Mouse (Mus musculus) forebrain, postnatal 0 days (tissue): ENCODE results near the gene Ppp1r14a. TPM values are rescaled to one million over a fixed set of nuclear protein-coding genes. Genes with fewer than 3 reads are reported as not detected.

Source experiments
- ATAC-seq: fragments of 200-750 bp; cut with Nextera tagmentation; 2 replicates; pipeline ENCODE4 v1.8.0; 2017; ENCODE audit warnings: mild to moderate bottlenecking, moderate library complexity
- DNase-seq: peaks from one replicate; pipeline ENCODE4 v3.0.0-alpha.2; 2015
- H3K27ac ChIP-seq: fragments of 300-500 bp; sonication (generic); 2 replicates; pipeline ENCODE4 v1.5.1; 2014; ENCODE audit warnings: low read depth, mild to moderate bottlenecking, antibody characterized with exemption, low read length, moderate library complexity, mixed read lengths
- H3K27me3 ChIP-seq: fragments of 300-500 bp; sonication (generic); 2 replicates; pipeline ENCODE4 v1.6.1; 2014; ENCODE audit warnings: mild to moderate bottlenecking, low read length, mixed read lengths; ENCODE audit not compliant: insufficient read depth
- H3K36me3 ChIP-seq: fragments of 300-500 bp; sonication (generic); 2 replicates; pipeline ENCODE4 v1.6.1; 2014; ENCODE audit warnings: mild to moderate bottlenecking, moderate library complexity; ENCODE audit not compliant: insufficient read depth
- H3K4me1 ChIP-seq: fragments of 300-500 bp; sonication (generic); 2 replicates; pipeline ENCODE4 v1.6.1; 2014; ENCODE audit warnings: antibody characterized with exemption; ENCODE audit not compliant: insufficient read depth
- H3K4me2 ChIP-seq: fragments of 300-500 bp; sonication (generic); 2 replicates; pipeline ENCODE4 v1.6.1; 2014; ENCODE audit warnings: low read depth, mild to moderate bottlenecking, moderate library complexity
- H3K4me3 ChIP-seq: fragments of 300-500 bp; sonication (generic); 2 replicates; pipeline ENCODE4 v1.5.1; 2014; ENCODE audit warnings: low read depth, low read length, mixed read lengths
- H3K9ac ChIP-seq: fragments of 300-500 bp; sonication (generic); 2 replicates; pipeline ENCODE4 v1.6.1; 2014; ENCODE audit warnings: mild to moderate bottlenecking
- H3K9me3 ChIP-seq: fragments of 300-500 bp; sonication (generic); 2 replicates; pipeline ENCODE4 v1.6.1; 2016; ENCODE audit warnings: low read length
- CTCF ChIP-seq: sonication (generic); IDR thresholded peaks from 2 replicates; pipeline ENCODE4 v1.5.1; 2016; ENCODE audit warnings: antibody characterized with exemption, control low read depth, low read depth
- WGBS: fragments of 180-500 bp; shearing (Covaris S2); extraction: QIAGEN DNeasy Blood & Tissue Kit; methylation state at CpG from one replicate; pipeline ENCODE4 v1.1.7; 2014; 5-methylcytosine and 5-hydroxymethylcytosine counted together
- polyA plus RNA-seq: library from polyadenylated mRNA; unstranded; fragments of >200 nt; fragmentation: Nextera tagmentation; extraction: Ambion mirVana; gene quantifications from 2 replicates; pipeline ENCODE4 v1.2.1, GENCODE M21; 2015
- total RNA-seq: library from RNA; depleted of rRNA; stranded (reverse); fragments of >200 nt; gene quantifications from 2 replicates; pipeline ENCODE4 v1.2.3, GENCODE M21; 2014

Ppp1r14a gene
- total and polyA plus RNA-seq, 2 experiments from 2014 or later, result 2.0 to 2.3 TPM

- DNase-seq, result no peak
- H3K36me3 ChIP-seq, result no peaks in the 10 kb centered on the region
- no peaks in the 10 kb centered on the region for H3K4me1 ChIP-seq
- H3K9ac ChIP-seq, result no peak overlapping the region
- H3K27me3 ChIP-seq, result no peaks in the 10 kb centered on the region
- no peak overlapping the region for H3K4me2 ChIP-seq
- no peak for TF ChIP-seq CTCF
- no peak overlapping the region for H3K4me3 ChIP-seq
- 92% methylated on average over 3 of the region's 3 CpGs for WGBS
- no peak for ATAC-seq
- no peak overlapping the region for H3K27ac ChIP-seq
- no peaks in the 10 kb centered on the region for H3K9me3 ChIP-seq
Observed at GRCm38 (mm10) chr7:29263831-29264230, 25.3 kb upstream of the Ppp1r14a start.

DNA sequence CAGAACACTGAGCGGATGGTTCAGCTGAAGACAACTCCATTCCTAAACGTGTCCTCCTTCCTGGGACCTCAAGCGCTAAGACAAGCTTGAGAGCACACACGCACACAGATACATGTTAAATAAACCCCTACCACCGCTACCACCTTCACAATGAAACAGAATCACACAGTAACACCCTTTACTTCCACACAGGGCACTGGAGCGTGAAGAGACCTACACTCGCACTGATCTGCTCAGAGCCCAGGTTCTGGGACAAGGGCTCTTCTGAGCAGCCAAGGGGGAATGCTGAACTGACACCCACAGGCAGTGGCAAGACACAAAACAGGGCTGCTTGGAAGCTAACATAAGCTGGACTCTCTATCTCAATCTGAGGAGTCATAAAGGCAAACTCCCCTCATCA lies 23.5 kb upstream of the Ppp1r14a start:
- WGBS, result 83% methylated on average over 7 of the region's 7 CpGs
- Histone ChIP-seq H3K9me3 (no peaks in the 10 kb centered on the region), H3K4me3 (no peak overlapping the region), H3K4me2 (no peak overlapping the region), H3K36me3 (no peaks in the 10 kb centered on the region), H3K27ac (no peak overlapping the region), H3K9ac (no peak overlapping the region), H3K4me1 (no peaks in the 10 kb centered on the region), H3K27me3 (no peaks in the 10 kb centered on the region)
- no peak for DNase-seq
- no peak for TF ChIP-seq CTCF
- ATAC-seq, result no peak

- no peak for ATAC-seq
- Histone ChIP-seq H3K9ac (no peak overlapping the region), H3K27me3 (no peaks in the 10 kb centered on the region), H3K9me3 (no peaks in the 10 kb centered on the region), H3K36me3 (no peaks in the 10 kb centered on the region), H3K4me1 (no peaks in the 10 kb centered on the region), H3K4me2 (no peak overlapping the region), H3K27ac (no peak overlapping the region), H3K4me3 (no peak overlapping the region)
- WGBS, result 57% methylated on average over 4 of the region's 4 CpGs
- TF ChIP-seq CTCF, result no peak
- no peak for DNase-seq
Observed at GRCm38 (mm10) chr7:29266931-29267330, 22.2 kb upstream of the Ppp1r14a start.

GRCm38 (mm10) chr7:29270445-29270844 lies 18.7 kb upstream of the Ppp1r14a start:
- no peaks in the 10 kb centered on the region for H3K4me1 ChIP-seq
- no peaks in the 10 kb centered on the region for H3K27me3 ChIP-seq
- H3K27ac ChIP-seq, result no peak overlapping the region
- DNase-seq (no peak), ATAC-seq (no peak)
- H3K9me3 ChIP-seq, result no peaks in the 10 kb centered on the region
- 91% methylated on average over 4 of the region's 4 CpGs for WGBS
- no peak overlapping the region for H3K4me3 ChIP-seq
- no peaks in the 10 kb centered on the region for H3K36me3 ChIP-seq
- no peak overlapping the region for H3K9ac ChIP-seq
- TF ChIP-seq CTCF, result no peak
- no peak overlapping the region for H3K4me2 ChIP-seq

DNA sequence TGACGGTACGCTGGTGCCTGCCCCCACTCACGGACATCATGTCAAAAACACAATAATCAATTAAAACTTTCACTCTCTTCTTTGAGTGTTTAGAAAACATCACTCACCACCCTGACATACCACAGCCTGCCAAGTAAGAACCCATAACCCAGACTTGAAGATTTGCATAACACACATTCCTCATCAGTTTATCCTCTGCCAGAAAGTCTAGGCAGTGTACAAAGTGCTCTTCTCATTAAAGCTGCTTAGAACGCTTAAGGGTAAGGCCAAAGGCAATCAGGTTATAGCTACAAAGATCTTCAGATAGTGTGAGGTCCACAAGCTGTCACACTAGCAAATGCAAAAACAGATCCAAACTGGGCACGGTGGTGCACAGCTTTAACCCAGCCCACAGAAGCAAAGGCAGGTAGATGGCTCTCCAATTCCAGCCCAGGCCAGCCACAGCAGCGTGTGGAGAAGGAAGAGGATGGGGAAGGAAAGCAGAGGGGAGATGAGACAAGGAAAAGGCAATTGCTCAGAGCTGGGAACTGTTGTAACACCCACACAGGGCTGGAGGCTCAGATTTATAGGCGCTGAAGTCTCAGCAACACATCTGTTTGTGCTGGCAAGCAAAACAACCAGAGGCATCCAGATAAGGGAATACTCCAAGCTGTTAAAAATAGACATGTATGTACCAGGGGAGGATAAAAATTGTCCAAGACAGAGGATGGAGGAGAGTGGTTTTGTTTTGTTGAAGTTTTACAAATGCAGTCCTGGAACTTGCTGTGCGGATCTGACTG lies 17.2 kb upstream of the Ppp1r14a start:
- 62% methylated on average over 8 of the region's 8 CpGs for WGBS
- H3K9ac ChIP-seq, result no peak overlapping the region

DNA sequence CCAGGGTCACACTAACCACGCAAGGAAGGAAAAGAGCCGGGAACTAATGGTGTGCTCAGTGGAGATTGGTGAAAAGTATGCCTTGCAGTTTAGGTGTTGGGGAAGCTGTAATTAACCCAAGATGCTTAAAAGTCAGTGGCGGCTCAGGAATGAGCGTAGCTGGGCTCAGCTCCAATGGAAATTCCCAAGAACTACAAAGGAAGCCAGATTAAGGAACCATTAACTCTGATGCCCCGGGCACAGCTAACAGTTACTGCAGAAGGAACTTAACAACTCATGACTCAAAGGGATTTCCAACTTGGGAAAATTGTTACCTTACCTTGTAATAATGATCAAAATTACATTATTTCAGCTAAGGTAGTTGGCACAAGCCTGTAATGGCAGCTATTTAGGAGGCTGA lies 12.4 kb upstream of the Ppp1r14a start:
- H3K36me3 ChIP-seq, result no peaks in the 10 kb centered on the region
- no peaks in the 10 kb centered on the region for H3K9me3 ChIP-seq
- no peaks in the 10 kb centered on the region; the same call in 1 of the 2 replicates for H3K27me3 ChIP-seq
- H3K27ac ChIP-seq, result no peak overlapping the region
- WGBS, result 72% methylated on average over 5 of the region's 5 CpGs
- no peak overlapping the region for H3K4me3 ChIP-seq
- no peak overlapping the region for H3K9ac ChIP-seq
- DNase-seq, result no peak
- TF ChIP-seq CTCF, result no peak
- ATAC-seq, result no peak
- no peaks in the 10 kb centered on the region for H3K4me1 ChIP-seq
- no peak overlapping the region for H3K4me2 ChIP-seq

More for the DNA sequence above, 17.2 kb upstream of the Ppp1r14a start:
- TF ChIP-seq CTCF, result no peak
- Histone ChIP-seq H3K36me3 (no peaks in the 10 kb centered on the region), H3K4me1 (no peaks in the 10 kb centered on the region), H3K4me3 (no peak overlapping the region), H3K27ac (0 out of 2 replicates have a peak overlapping the region, but pooled peaks have one; percentile 10), H3K4me2 (no peak overlapping the region), H3K27me3 (no peaks in the 10 kb centered on the region), H3K9me3 (no peaks in the 10 kb centered on the region)
- peak; percentile 53 for ATAC-seq
- no peak for DNase-seq

GRCm38 (mm10) chr7:29277510-29277909 lies 11.6 kb upstream of the Ppp1r14a start:
- TF ChIP-seq CTCF, result no peak
- H3K36me3 ChIP-seq, result no peaks in the 10 kb centered on the region
- no peaks in the 10 kb centered on the region; the same call in 1 of the 2 replicates for H3K27me3 ChIP-seq
- H3K4me2 ChIP-seq, result no peak overlapping the region
- no peaks in the 10 kb centered on the region for H3K4me1 ChIP-seq
- no peak for DNase-seq
- WGBS, result 95% methylated on average over 4 of the region's 4 CpGs
- no peak overlapping the region for H3K4me3 ChIP-seq
- no peak for ATAC-seq
- H3K9me3 ChIP-seq, result no peaks in the 10 kb centered on the region
- H3K9ac ChIP-seq, result no peak overlapping the region
- H3K27ac ChIP-seq, result no peak overlapping the region
